Mouse (Mus musculus) brain, adult 10 weeks (tissue): ENCODE measurements around the gene Aaas. TPM values are rescaled to one million over a fixed set of nuclear protein-coding genes. Genes with fewer than 3 reads are reported as not detected.

Source experiments
- polyA plus RNA-seq: library from polyadenylated mRNA; stranded (reverse); fragments of 350-450 nt; fragmentation: Illumina TruSeq; extraction: RNeasy Lipid Tissue Mini Kit (QIAGEN cat#74804); gene quantifications from one replicate; pipeline ENCODE4 v1.2.3, GENCODE M21; 2015; ENCODE audit warnings: low read depth, low replicate concordance

Gene Aaas
- 19.5 TPM for polyA plus RNA-seq

GRCm38 (mm10) chr15:102350138-102350941 is at the start of gene Aaas:
Gene Aaas, minus strand, starts transcription at chr15:102350771.

GRCm38 (mm10) chr15:102366733-102367344 is 16.3 kb upstream of the Aaas start, which contains the start of gene Sp7:
Gene Sp7, minus strand, starts transcription at chr15:102367182.

GRCm38 (mm10) chr15:102331610-102332015 is 19.0 kb downstream of the Aaas start, which contains the start of gene Myg1:
Gene Myg1, plus strand, starts transcription at chr15:102331709.

GRCm38 (mm10) chr15:102326022-102326576 is 24.5 kb downstream of the Aaas start, which contains the start of gene Pfdn5:
Gene Pfdn5, plus strand, starts transcription at chr15:102326116.

GRCm38 (mm10) chr15:102295633-102296367 is 54.8 kb downstream of the Aaas start, which contains the start of gene Espl1:
Gene Espl1, plus strand, starts transcription at chr15:102296266.

Other genes with a start within 250 kb of the Aaas start
- gene Spryd3, start 214.5 kb downstream of the Aaas start, polyA plus RNA-seq, result 141 TPM
- gene Igfbp6, start 206.4 kb downstream of the Aaas start, polyA plus RNA-seq, result 61.4 TPM
- 0.19 TPM for gene Soat2, start 200.2 kb downstream of the Aaas start, polyA plus RNA-seq
- 47.4 TPM for gene Zfp740, start 147.5 kb downstream of the Aaas start, polyA plus RNA-seq
- 22.9 TPM for gene Csad, start 146.0 kb downstream of the Aaas start, polyA plus RNA-seq
- 1.1 TPM for gene Itgb7, start 118.8 kb downstream of the Aaas start, polyA plus RNA-seq
- 7.9 TPM for gene Rarg, start 93.3 kb downstream of the Aaas start, polyA plus RNA-seq
- gene Gm9918, start 80.2 kb downstream of the Aaas start, polyA plus RNA-seq, result not detected
- 38.4 TPM for gene Mfsd5, start 71.3 kb downstream of the Aaas start, polyA plus RNA-seq
- gene Espl1, start 54.5 kb downstream of the Aaas start, polyA plus RNA-seq, result 0.37 TPM
- gene Pfdn5, start 24.7 kb downstream of the Aaas start, polyA plus RNA-seq, result 664 TPM
- gene Myg1, start 19.1 kb downstream of the Aaas start, polyA plus RNA-seq, result 74.3 TPM
- gene Sp7, start 16.4 kb upstream of the Aaas start, polyA plus RNA-seq, result 1.3 TPM
- 10.4 TPM for gene Sp1, start 55.4 kb upstream of the Aaas start, polyA plus RNA-seq
- 0.61 TPM for gene Amhr2, start 94.6 kb upstream of the Aaas start, polyA plus RNA-seq
- gene Prr13, start 108.3 kb upstream of the Aaas start, polyA plus RNA-seq, result 73.3 TPM
- 487 TPM for gene Pcbp2, start 119.8 kb upstream of the Aaas start, polyA plus RNA-seq
- gene Gm10337, start 153.0 kb upstream of the Aaas start, polyA plus RNA-seq, result not detected
- gene Map3k12, start 166.3 kb upstream of the Aaas start, polyA plus RNA-seq, result 72.6 TPM
- 27.2 TPM for gene Tarbp2, start 167.4 kb upstream of the Aaas start, polyA plus RNA-seq
- gene Npff, start 174.2 kb upstream of the Aaas start, polyA plus RNA-seq, result 2.1 TPM